Mouse (Mus musculus): ENCODE measurements at regions not wholly inside any gene's neighbourhood (a gene's known extent, or its start where the extent isn't known, plus 50 kb on each side); places are given as distances from the start of the nearest gene placed in this dataset.

GRCm38 (mm10) chr9:35370895-35371294, 50.0 kb upstream of the Cdon start:
- TF ChIP-seq EP300 (IDR thresholded peaks at IDR 0.05; ENCODE audit: insufficient read depth, low read depth, low read length) (no peak), CTCF (IDR thresholded peaks at IDR 0.05) (no peak), POLR2A (IDR thresholded peaks at IDR 0.05; ENCODE audit: insufficient read depth, low read depth, low read length) (no peak)
- no peaks in the 10 kb centered on the region for H3K36me3 ChIP-seq (ENCODE audit: control insufficient read depth, insufficient read depth, low read length)
- H3K4me3 ChIP-seq: no peak overlapping the region
- intact Hi-C loops (cut with DNase I): no loop called here
- H3K27me3 ChIP-seq (ENCODE audit: control insufficient read depth, insufficient read depth, low read length): no peaks in the 10 kb centered on the region
- H3K27ac ChIP-seq: no peak overlapping the region
- no peak for DNase-seq
- H3K79me2 ChIP-seq (replicated peaks; ENCODE audit: control insufficient read depth, insufficient read depth, low read length): no peaks in the 10 kb centered on the region
- H3K4me1 ChIP-seq (ENCODE audit: control insufficient read depth, insufficient read depth, low read length): no peaks in the 10 kb centered on the region
- no peak overlapping the region for H3K9ac ChIP-seq (ENCODE audit: low read depth, low read length)
- WGBS: 96% methylated on average over 3 of the region's 3 CpGs

Data from heart, adult 2 months (tissue).